Mouse (Mus musculus): ENCODE measurements around the gene Lbx1. TPM values are rescaled to one million over a fixed set of nuclear protein-coding genes. Genes with fewer than 3 reads are reported as not detected.

The Lbx1 gene
- total and polyA plus RNA-seq, 3 experiments: not detected

DNA sequence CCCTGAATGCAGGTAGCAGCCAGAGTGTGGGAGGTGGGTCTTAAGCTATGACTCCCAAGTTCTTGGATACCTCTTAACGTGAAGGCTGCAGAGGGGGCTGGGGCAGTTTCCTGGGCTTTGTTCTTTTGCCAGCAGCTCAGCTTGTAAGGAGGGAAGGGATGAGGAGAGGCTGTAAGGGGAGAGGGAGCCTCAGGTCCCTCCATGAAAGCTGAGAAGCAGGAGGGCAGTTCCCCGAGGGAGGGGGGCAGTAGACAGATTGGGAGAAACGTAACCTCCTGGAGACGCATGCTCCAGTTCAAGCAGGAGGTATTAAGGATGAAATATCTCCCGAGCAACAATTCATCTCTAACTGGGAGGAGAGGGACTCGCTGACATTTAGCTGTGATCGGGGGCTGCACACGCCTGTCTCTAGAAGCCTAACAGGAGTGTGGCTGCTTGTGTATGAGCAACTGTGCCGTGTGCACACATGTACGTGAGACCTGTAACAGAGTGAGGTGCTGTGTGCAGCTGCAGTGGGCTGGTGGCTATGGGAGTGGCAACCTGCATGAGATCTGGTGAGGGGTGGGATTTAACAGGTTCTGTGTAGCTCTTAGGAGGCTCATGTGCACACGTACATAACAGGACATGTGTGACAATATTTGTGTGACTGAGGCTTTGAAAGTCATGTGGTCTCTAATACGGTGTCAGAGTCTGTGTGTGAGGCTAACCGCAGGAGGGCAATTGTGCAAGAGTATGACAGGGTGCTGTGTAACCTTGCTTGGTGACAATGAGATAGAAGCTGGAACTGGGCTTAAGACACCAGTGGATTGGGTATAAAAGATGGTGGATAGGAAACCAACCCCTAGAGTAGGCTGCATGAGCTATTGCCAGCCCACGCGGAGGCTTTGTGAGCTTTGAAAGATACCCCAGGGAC is 22.1 kb upstream of the Lbx1 start:
- no peak overlapping the region for H3K4me2 ChIP-seq (ENCODE audit: insufficient read depth, low read depth, poor library complexity, severe bottlenecking)
- dilution Hi-C loops (cut with MboI; ENCODE audit: extremely low pct_ligation_motif_present, extremely low pct_unique_long_range_greater_than_20kb, low sequenced_read_pairs) (no loop called here), in situ Hi-C loops (cut with MboI; ENCODE audit: low pct_ligation_motif_present, low pct_unique_long_range_greater_than_20kb, low sequenced_read_pairs) (no loop called here)
- TF ChIP-seq ZKSCAN1 (IDR thresholded peaks at IDR 0.05; ENCODE audit: borderline replicate concordance, low read depth, low read length) (no peak), E2F4 (IDR thresholded peaks at IDR 0.05; ENCODE audit: insufficient replicate concordance, low read depth, low read length) (no peak), ZNF384 (IDR thresholded peaks at IDR 0.05; ENCODE audit: low read depth, low read length) (no peak), SIN3A (IDR thresholded peaks at IDR 0.05; ENCODE audit: low read length) (no peak), RCOR1 (conservative IDR thresholded peaks at IDR 0.05; ENCODE audit: low read depth, low read length) (no peak), ELF1 (IDR thresholded peaks at IDR 0.05; ENCODE audit: low read depth, low read length) (no peak), GABPA (IDR thresholded peaks at IDR 0.05; ENCODE audit: insufficient replicate concordance, low read depth, low read length) (no peak)
- no peaks in the 10 kb centered on the region for H3K9me3 ChIP-seq (replicated peaks; ENCODE audit: low read length)
- H3K27me3 ChIP-seq (replicated peaks): peaks cover 21% of the 10 kb centered on the region
- no peak overlapping the region for H3K9ac ChIP-seq (ENCODE audit: insufficient read depth, low read depth)
- peaks cover 0 to 8% of the 10 kb centered on the region in 2 experiments; a peak in 2 of 4 replicates for H3K4me1 ChIP-seq (ENCODE audit: control insufficient read depth in 1 of 2, insufficient read depth in 2 of 2)
- H3K27ac ChIP-seq (ENCODE audit: insufficient read depth, low read depth): no peak overlapping the region
- no peak for DNase-seq (ENCODE audit: extremely low read depth)
- no peaks in the 10 kb centered on the region for H3K79me2 ChIP-seq (replicated peaks; ENCODE audit: control insufficient read depth, extremely low read depth, insufficient read depth, poor library complexity, severe bottlenecking)
- H3K4me3 ChIP-seq (replicated peaks in 1 of 3; ENCODE audit: low read depth in 2 of 3, low read length in 2 of 3, poor library complexity in 1 of 3): no peak overlapping the region
- H3K36me3 ChIP-seq (replicated peaks in 1 of 2; ENCODE audit: control insufficient read depth in 1 of 2, insufficient read depth in 1 of 2, low read length in 1 of 2): no peaks in the 10 kb centered on the region

DNA sequence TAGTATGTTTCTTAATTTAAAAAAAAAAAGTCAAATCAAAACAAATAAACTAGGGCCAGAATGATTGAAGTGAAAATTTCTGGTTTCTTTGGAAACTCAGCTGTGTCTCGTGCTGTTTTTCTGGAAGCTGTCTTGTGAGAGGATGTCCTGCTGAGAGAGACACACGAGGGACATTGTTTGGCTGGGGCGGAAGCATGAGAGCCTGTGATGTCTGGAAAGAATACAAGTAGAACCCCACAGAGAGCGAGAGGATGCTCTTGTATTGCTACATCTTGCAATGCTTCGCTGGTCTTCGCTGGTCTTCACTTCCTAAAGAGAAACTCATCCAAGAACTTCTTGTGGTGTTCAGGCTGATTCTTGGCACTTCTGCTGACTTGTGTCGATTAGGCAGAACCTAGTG is 19.2 kb upstream of the Lbx1 start:
- Histone ChIP-seq H3K27ac (ENCODE audit: insufficient read depth, low read depth) (no peak overlapping the region), H3K79me2 (replicated peaks; ENCODE audit: control insufficient read depth, extremely low read depth, insufficient read depth, poor library complexity, severe bottlenecking) (no peaks in the 10 kb centered on the region), H3K4me3 (replicated peaks in 1 of 3; ENCODE audit: low read depth in 2 of 3, low read length in 2 of 3, poor library complexity in 1 of 3) (no peak overlapping the region), H3K4me2 (ENCODE audit: insufficient read depth, low read depth, poor library complexity, severe bottlenecking) (no peak overlapping the region), H3K36me3 (replicated peaks in 1 of 2; ENCODE audit: control insufficient read depth in 1 of 2, insufficient read depth in 1 of 2, low read length in 1 of 2) (no peaks in the 10 kb centered on the region), H3K27me3 (replicated peaks) (peaks cover 45% of the 10 kb centered on the region), H3K9me3 (replicated peaks; ENCODE audit: low read length) (no peaks in the 10 kb centered on the region), H3K4me1 (ENCODE audit: control insufficient read depth in 1 of 2, insufficient read depth in 2 of 2) (no peaks in the 10 kb centered on the region), H3K9ac (ENCODE audit: insufficient read depth, low read depth) (no peak overlapping the region)
- DNase-seq (ENCODE audit: extremely low read depth): no peak
- dilution Hi-C loops (cut with MboI; ENCODE audit: extremely low pct_ligation_motif_present, extremely low pct_unique_long_range_greater_than_20kb, low sequenced_read_pairs) (no loop called here), in situ Hi-C loops (cut with MboI; ENCODE audit: low pct_ligation_motif_present, low pct_unique_long_range_greater_than_20kb, low sequenced_read_pairs) (no loop called here)
- TF ChIP-seq UBTF (IDR thresholded peaks at IDR 0.05; ENCODE audit: low read depth, low read length) (no peak), RCOR1 (conservative IDR thresholded peaks at IDR 0.05; ENCODE audit: low read depth, low read length) (no peak), ZNF384 (IDR thresholded peaks at IDR 0.05; ENCODE audit: low read depth, low read length) (no peak), ETS1 (conservative IDR thresholded peaks at IDR 0.05; ENCODE audit: low read depth, low read length) (no peak)

- dilution Hi-C loops (cut with MboI; ENCODE audit: extremely low pct_ligation_motif_present, extremely low pct_unique_long_range_greater_than_20kb, low sequenced_read_pairs): no loop called here
- H3K27ac ChIP-seq (ENCODE audit: insufficient read depth, low read depth): no peak overlapping the region
- no peak for DNase-seq (ENCODE audit: extremely low read depth)
- H3K4me3 ChIP-seq (replicated peaks in 1 of 3; ENCODE audit: low read depth in 2 of 3, low read length in 2 of 3, poor library complexity in 1 of 3): no peak overlapping the region
- no peak overlapping the region for H3K4me2 ChIP-seq (ENCODE audit: insufficient read depth, low read depth, poor library complexity, severe bottlenecking)
- H3K79me2 ChIP-seq (replicated peaks; ENCODE audit: control insufficient read depth, extremely low read depth, insufficient read depth, poor library complexity, severe bottlenecking): no peaks in the 10 kb centered on the region
- H3K27me3 ChIP-seq (replicated peaks): peaks cover 60% of the 10 kb centered on the region
- no peaks in the 10 kb centered on the region for H3K4me1 ChIP-seq (ENCODE audit: control insufficient read depth in 1 of 2, insufficient read depth in 2 of 2)
- in situ Hi-C loops (cut with MboI; ENCODE audit: low pct_ligation_motif_present, low pct_unique_long_range_greater_than_20kb, low sequenced_read_pairs): no loop called here
- H3K9ac ChIP-seq (ENCODE audit: insufficient read depth, low read depth): no peak overlapping the region
- H3K9me3 ChIP-seq (replicated peaks; ENCODE audit: low read length): no peaks in the 10 kb centered on the region
- H3K36me3 ChIP-seq (replicated peaks in 1 of 2; ENCODE audit: control insufficient read depth in 1 of 2, insufficient read depth in 1 of 2, low read length in 1 of 2): no peaks in the 10 kb centered on the region
- TF ChIP-seq USF2 (conservative IDR thresholded peaks at IDR 0.05; ENCODE audit: low read depth, low read length): no peak
- no peak for TF ChIP-seq ELF1 (IDR thresholded peaks at IDR 0.05; ENCODE audit: low read depth, low read length)
- TF ChIP-seq TCF12 (IDR thresholded peaks at IDR 0.05; ENCODE audit: low read depth, low read length): no peak
- TF ChIP-seq ZC3H11A (IDR thresholded peaks at IDR 0.05; ENCODE audit: low read depth, low read length): no peak
- TF ChIP-seq NRF1 (IDR thresholded peaks at IDR 0.05; ENCODE audit: low read depth, low read length): no peak
- TF ChIP-seq ETS1 (conservative IDR thresholded peaks at IDR 0.05; ENCODE audit: low read depth, low read length): no peak
- TF ChIP-seq MAX (IDR thresholded peaks at IDR 0.05; ENCODE audit: low read length): no peak
- no peak for TF ChIP-seq SMC3 (IDR thresholded peaks at IDR 0.05; ENCODE audit: low read depth, low read length)
- no peak for TF ChIP-seq E2F4 (IDR thresholded peaks at IDR 0.05; ENCODE audit: insufficient replicate concordance, low read depth, low read length)
- no peak for TF ChIP-seq UBTF (IDR thresholded peaks at IDR 0.05; ENCODE audit: low read depth, low read length)
- no peak for TF ChIP-seq GABPA (IDR thresholded peaks at IDR 0.05; ENCODE audit: insufficient replicate concordance, low read depth, low read length)
- TF ChIP-seq TBP (conservative IDR thresholded peaks at IDR 0.05; ENCODE audit: low read depth, low read length): no peak
- TF ChIP-seq MAZ (IDR thresholded peaks at IDR 0.05; ENCODE audit: low read depth, low read length): no peak
- TF ChIP-seq POLR2AphosphoS2 (IDR thresholded peaks at IDR 0.05; ENCODE audit: low read depth, low read length): no peak
- no peak for TF ChIP-seq CHD1 (IDR thresholded peaks at IDR 0.05; ENCODE audit: low read depth, low read length)
- TF ChIP-seq MEF2A (IDR thresholded peaks at IDR 0.05; ENCODE audit: borderline replicate concordance, low read depth, low read length): no peak
- TF ChIP-seq HCFC1 (IDR thresholded peaks at IDR 0.05; ENCODE audit: low read depth, low read length): no peak
- no peak for TF ChIP-seq EP300 (IDR thresholded peaks at IDR 0.05; ENCODE audit: low read length)
These were observed 16.8 kb upstream of the Lbx1 start for GRCm38 (mm10) chr19:45252436-45252835.

Data from CH12.LX (cell line).